Mouse (Mus musculus): ENCODE data around the gene Majin. TPM values are rescaled to one million over a fixed set of nuclear protein-coding genes. Genes with fewer than 3 reads are reported as not detected.

The Majin gene
- polyA plus RNA-seq, 1 experiment from 2014 or later: not detected

DNA sequence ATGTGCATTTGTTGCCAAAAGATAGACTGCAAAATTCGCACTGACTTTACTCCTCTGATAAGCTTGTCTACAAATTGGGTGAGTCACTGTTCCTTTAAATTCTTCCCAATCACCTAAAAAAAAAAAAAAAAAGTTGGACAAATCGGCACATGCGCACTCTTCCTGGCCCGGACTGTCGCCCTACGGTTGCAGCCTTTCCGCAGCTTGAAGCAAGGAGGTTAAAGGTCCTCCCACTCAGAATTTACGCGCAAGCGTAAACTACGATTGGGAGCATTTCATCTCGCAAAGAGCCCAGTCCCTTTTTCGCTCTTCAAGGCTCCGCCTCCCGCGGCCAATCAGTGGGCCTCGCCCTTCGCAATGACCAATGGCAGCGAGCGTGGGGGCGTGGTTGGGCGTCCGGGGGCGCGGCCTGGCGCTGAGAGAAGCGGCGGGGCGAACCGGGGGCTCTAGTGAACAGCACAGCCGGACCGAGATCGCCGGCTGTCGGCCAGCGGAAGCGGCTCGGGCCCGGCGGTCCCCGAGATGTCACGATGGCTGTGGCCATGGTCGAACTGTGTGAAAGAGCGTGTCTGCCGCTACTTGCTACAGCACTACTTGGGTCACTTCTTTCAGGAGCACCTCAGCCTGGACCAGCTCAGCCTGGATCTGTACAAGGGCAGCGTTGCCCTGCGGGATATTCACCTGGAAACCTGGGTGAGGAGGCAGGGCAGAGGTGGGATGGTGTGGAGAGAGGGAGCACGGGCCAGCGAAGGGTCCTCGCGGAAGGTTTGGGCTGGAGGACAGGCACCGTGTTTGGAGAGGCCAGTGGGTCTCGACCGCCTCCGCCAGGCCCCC lies 57.3 kb downstream of the Majin start, which contains the start of gene Atg2a:
Atg2a (plus strand) TSS at position 395 of the 834 bp plus-strand sequence.
- Histone ChIP-seq H3K9me3 (ENCODE audit: low read depth, low read length) (no peaks in the 10 kb centered on the region), H3K4me3 (ENCODE audit: low read depth, low read length) (peak within 1 kb of the TSS; percentile 87), H3K4me1 (ENCODE audit: insufficient read depth) (peaks cover 11% of the 10 kb centered on the region), H3K9ac (peak within 1 kb of the TSS; percentile 91), H3K36me3 (ENCODE audit: insufficient read depth) (peaks cover 25% of the 10 kb centered on the region; the same call in 1 of the 2 replicates), H3K4me2 (peak within 1 kb of the TSS; percentile 82), H3K27ac (ENCODE audit: low read depth) (peak within 1 kb of the TSS; percentile 76), H3K27me3 (ENCODE audit: insufficient read depth, low read length) (no peaks in the 10 kb centered on the region)
- DNase-seq (peak; percentile 100), ATAC-seq (ENCODE audit: insufficient read depth) (peak; percentile 95)
- WGBS: under 1% methylated on average over 55 of the region's 55 CpGs
- no peak for TF ChIP-seq CTCF (IDR thresholded peaks at IDR 0.05; ENCODE audit: low read depth)

DNA sequence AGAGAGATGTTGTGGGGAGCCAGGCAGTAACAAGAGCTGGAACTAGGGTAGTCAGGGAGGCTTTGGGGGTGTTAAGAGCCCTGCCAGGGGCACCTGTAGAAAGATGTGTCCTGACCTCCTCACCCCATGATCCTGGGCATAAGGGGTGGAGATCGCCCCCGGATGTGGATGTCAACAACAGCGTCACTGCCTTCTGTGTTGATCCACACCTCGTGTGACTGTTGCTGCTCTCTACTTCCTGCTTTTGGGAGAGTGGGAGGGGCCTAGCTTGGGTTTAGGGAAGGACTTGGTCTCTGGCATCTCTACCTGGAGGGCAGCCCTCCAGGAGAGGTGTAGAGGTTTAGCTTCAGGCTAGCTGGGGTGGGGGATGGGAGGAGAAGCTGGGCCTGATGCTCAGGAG lies 58.1 kb downstream of the Majin start:
- H3K4me3 ChIP-seq (ENCODE audit: low read depth, low read length): peak overlapping the region; percentile 87
- ATAC-seq (ENCODE audit: insufficient read depth) (peak; percentile 9; the same call in 1 of the 2 replicates), DNase-seq (peak; percentile 60)
- H3K9ac ChIP-seq: peak overlapping the region; percentile 91
- H3K9me3 ChIP-seq (ENCODE audit: low read depth, low read length): no peaks in the 10 kb centered on the region
- peak overlapping the region; percentile 82 for H3K4me2 ChIP-seq
- TF ChIP-seq CTCF (IDR thresholded peaks at IDR 0.05; ENCODE audit: low read depth): no peak
- WGBS: 1% methylated on average over 4 of the region's 4 CpGs
- peaks cover 32% of the 10 kb centered on the region for H3K36me3 ChIP-seq (ENCODE audit: insufficient read depth)
- H3K27me3 ChIP-seq (ENCODE audit: insufficient read depth, low read length): no peaks in the 10 kb centered on the region
- peaks cover 9% of the 10 kb centered on the region for H3K4me1 ChIP-seq (ENCODE audit: insufficient read depth)
- H3K27ac ChIP-seq (ENCODE audit: low read depth): peak overlapping the region; percentile 76; the same call in 1 of the 2 replicates

DNA sequence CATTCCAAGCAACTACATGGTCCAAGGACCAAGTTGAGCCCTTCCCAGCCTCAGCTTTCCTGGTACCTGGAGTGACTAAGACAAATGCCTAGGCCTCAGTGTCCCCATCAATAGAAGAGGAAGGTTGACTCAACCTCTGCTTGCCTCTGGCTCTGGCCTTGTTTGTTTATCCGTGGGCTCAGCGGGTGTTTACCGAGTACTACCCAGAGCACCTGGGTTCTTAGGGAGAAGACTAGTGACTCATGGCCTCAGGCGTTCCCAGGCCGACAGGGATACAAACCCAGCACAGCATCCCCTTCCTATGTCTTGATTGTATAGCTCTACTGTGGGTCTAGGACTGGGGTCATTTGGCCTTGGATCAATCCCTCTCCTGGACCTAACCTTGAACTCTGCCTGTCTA lies 59.0 kb downstream of the Majin start:
- H3K4me2 ChIP-seq: no peak overlapping the region
- no peak for ATAC-seq (ENCODE audit: insufficient read depth)
- H3K36me3 ChIP-seq (ENCODE audit: insufficient read depth): peaks cover 42% of the 10 kb centered on the region
- H3K9me3 ChIP-seq (ENCODE audit: low read depth, low read length): no peaks in the 10 kb centered on the region
- 74% methylated on average over 5 of the region's 5 CpGs for WGBS
- H3K4me3 ChIP-seq (ENCODE audit: low read depth, low read length): no peak overlapping the region
- H3K9ac ChIP-seq: no peak overlapping the region
- TF ChIP-seq CTCF (IDR thresholded peaks at IDR 0.05; ENCODE audit: low read depth): no peak
- no peaks in the 10 kb centered on the region for H3K27me3 ChIP-seq (ENCODE audit: insufficient read depth, low read length)
- H3K27ac ChIP-seq (ENCODE audit: low read depth): no peak overlapping the region
- DNase-seq: no peak
- H3K4me1 ChIP-seq (ENCODE audit: insufficient read depth): peaks cover 9% of the 10 kb centered on the region

DNA sequence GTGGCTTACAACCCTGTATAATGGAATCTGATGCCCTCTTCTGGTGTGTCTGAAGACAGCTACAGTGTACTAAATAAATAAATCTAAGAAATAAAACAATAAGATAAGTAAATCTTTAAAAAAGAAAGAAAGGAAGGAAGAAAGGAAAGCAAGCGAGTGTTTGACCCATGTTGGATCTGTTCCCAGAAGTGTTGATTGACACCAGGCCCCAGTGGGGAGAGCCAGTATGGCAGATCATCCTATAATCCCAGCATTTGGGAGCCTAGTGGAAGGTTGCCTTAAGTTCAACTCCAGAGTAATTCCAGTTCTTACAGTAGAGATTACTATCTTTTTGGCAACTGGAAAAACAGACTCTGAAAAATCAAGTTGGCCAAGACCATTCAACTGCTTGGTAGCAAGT lies 61.6 kb downstream of the Majin start:
- H3K27ac ChIP-seq (ENCODE audit: low read depth): no peak overlapping the region
- no peak overlapping the region for H3K4me2 ChIP-seq
- ATAC-seq (ENCODE audit: insufficient read depth): no peak
- peaks cover 57% of the 10 kb centered on the region for H3K36me3 ChIP-seq (ENCODE audit: insufficient read depth)
- no peaks in the 10 kb centered on the region for H3K9me3 ChIP-seq (ENCODE audit: low read depth, low read length)
- H3K4me1 ChIP-seq (ENCODE audit: insufficient read depth): peaks cover 6% of the 10 kb centered on the region
- no peak for TF ChIP-seq CTCF (IDR thresholded peaks at IDR 0.05; ENCODE audit: low read depth)
- H3K4me3 ChIP-seq (ENCODE audit: low read depth, low read length): no peak overlapping the region
- H3K9ac ChIP-seq: no peak overlapping the region
- 62% methylated on average over 1 of the region's 1 CpGs for WGBS
- no peak for DNase-seq
- no peaks in the 10 kb centered on the region for H3K27me3 ChIP-seq (ENCODE audit: insufficient read depth, low read length)

DNA sequence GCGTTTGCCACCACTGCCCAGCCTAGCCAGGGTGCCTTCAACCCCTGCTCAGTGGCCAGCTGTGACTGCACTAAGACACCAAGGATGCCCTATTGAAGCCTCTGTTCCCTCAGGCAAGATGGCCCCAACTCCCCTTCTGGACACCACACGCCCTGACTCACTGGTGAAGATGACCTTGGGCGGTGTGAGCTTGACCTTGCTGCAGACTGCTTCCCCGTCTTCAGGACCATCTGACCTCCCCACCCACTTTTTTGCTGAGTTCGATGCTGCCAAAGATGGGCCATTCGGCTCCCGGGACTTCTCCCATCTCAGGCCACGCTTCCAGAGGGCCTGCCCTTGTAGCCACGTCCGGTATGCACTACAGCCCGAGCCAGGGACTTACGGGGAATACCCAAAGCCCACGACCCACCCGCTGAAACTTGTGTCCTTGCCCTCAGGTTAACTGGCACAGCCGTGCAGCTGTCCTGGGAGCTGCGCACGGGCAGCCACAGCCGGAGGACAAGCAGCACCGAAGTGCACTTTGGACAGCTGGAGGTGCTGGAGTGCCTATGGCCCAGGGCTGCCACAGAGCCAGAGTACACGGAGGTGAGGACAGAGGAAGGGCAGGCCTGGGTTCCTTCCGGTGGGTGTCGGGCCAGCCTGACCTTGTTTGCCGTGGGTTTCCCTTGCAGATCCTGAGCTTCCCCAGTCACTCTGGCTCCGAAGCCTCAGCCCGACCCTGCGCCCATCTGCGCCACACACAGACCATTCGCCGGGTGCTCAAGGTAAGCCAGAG lies 63.5 kb downstream of the Majin start:
- H3K36me3 ChIP-seq (ENCODE audit: insufficient read depth): peaks cover 73% of the 10 kb centered on the region
- ATAC-seq (ENCODE audit: insufficient read depth): no peak
- 91% methylated on average over 29 of the region's 29 CpGs for WGBS

DNA sequence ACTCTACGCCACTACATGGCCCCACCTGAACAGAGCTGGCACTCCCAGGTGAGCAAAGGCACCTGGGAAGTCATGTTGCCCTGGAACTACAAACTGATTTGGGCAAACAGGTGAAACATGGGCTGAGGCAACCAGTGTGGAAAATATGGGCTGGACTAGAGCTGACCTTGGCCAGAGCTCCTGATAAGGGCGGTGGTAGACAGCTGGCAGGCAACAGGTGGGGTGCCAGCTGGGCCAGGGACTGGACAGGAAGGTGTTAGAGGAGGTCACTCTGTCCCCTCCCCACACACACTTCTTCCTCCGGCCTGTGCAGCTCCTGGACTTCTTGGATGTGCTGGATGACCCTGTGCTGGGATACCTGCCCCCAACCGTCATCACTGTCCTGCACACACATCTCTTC lies 68.8 kb downstream of the Majin start:
- H3K36me3 ChIP-seq (ENCODE audit: insufficient read depth): peaks cover 84% of the 10 kb centered on the region
- no peak for TF ChIP-seq CTCF (IDR thresholded peaks at IDR 0.05; ENCODE audit: low read depth)

More for the DNA sequence above, 63.5 kb downstream of the Majin start:
- H3K4me2 ChIP-seq: no peak overlapping the region
- H3K27ac ChIP-seq (ENCODE audit: low read depth): no peak overlapping the region
- H3K9me3 ChIP-seq (ENCODE audit: low read depth, low read length): no peaks in the 10 kb centered on the region
- no peak for TF ChIP-seq CTCF (IDR thresholded peaks at IDR 0.05; ENCODE audit: low read depth)
- no peak overlapping the region for H3K4me3 ChIP-seq (ENCODE audit: low read depth, low read length)
- DNase-seq: no peak
- no peak overlapping the region for H3K9ac ChIP-seq
- H3K27me3 ChIP-seq (ENCODE audit: insufficient read depth, low read length): no peaks in the 10 kb centered on the region
- H3K4me1 ChIP-seq (ENCODE audit: insufficient read depth): no peaks in the 10 kb centered on the region

DNA sequence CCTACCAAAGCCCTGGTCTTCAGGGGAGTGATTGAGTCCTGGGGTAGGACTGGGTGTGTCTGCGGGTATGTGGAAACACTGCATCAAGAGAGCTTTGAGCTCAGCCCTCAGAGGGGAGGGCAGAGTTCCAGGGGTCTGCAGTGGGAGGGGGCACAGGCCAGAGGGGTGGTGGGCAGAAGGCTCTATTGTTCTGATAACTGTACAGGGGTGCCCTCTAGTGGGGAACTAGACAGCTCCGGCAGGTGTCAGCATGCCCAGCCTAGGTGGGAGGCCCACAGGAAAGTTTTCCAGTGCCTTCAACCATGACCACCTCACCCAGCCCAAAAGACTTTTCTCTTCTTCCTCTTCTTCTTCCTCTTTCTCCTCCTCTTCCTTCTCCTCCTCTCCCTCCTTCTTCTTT lies 76.2 kb downstream of the Majin start:
- DNase-seq: peak; percentile 43
- ATAC-seq (ENCODE audit: insufficient read depth): no peak
- Histone ChIP-seq H3K4me3 (ENCODE audit: low read depth, low read length) (no peak overlapping the region), H3K4me1 (ENCODE audit: insufficient read depth) (no peaks in the 10 kb centered on the region), H3K27ac (ENCODE audit: low read depth) (no peak overlapping the region), H3K9me3 (ENCODE audit: low read depth, low read length) (no peaks in the 10 kb centered on the region), H3K36me3 (ENCODE audit: insufficient read depth) (peaks cover 61% of the 10 kb centered on the region), H3K9ac (no peak overlapping the region), H3K27me3 (ENCODE audit: insufficient read depth, low read length) (no peaks in the 10 kb centered on the region), H3K4me2 (no peak overlapping the region)
- 40% methylated on average over 2 of the region's 2 CpGs for WGBS
- TF ChIP-seq CTCF (IDR thresholded peaks at IDR 0.05; ENCODE audit: low read depth): peak; percentile 49

More for the DNA sequence above, 68.8 kb downstream of the Majin start:
- no peak for DNase-seq
- no peak overlapping the region for H3K27ac ChIP-seq (ENCODE audit: low read depth)
- H3K9ac ChIP-seq: no peak overlapping the region
- no peaks in the 10 kb centered on the region for H3K27me3 ChIP-seq (ENCODE audit: insufficient read depth, low read length)
- no peaks in the 10 kb centered on the region for H3K9me3 ChIP-seq (ENCODE audit: low read depth, low read length)
- 81% methylated on average over 4 of the region's 4 CpGs for WGBS
- no peak overlapping the region for H3K4me2 ChIP-seq
- no peaks in the 10 kb centered on the region for H3K4me1 ChIP-seq (ENCODE audit: insufficient read depth)
- no peak overlapping the region for H3K4me3 ChIP-seq (ENCODE audit: low read depth, low read length)
- no peak for ATAC-seq (ENCODE audit: insufficient read depth)
